Mouse (Mus musculus) liver, embryonic 14.5 days (tissue): ENCODE data around the gene Kcnc3.

Experiments
- CTCF ChIP-seq: IDR thresholded peaks from 2 replicates; pipeline ENCODE4 v1.5.1; 2016; ENCODE audit warnings: antibody characterized with exemption, low read depth, control low read depth
- EP300 ChIP-seq: IDR thresholded peaks from 2 replicates; pipeline ENCODE4 v1.6.1; 2016; ENCODE audit warnings: antibody characterized with exemption, low read depth

DNA sequence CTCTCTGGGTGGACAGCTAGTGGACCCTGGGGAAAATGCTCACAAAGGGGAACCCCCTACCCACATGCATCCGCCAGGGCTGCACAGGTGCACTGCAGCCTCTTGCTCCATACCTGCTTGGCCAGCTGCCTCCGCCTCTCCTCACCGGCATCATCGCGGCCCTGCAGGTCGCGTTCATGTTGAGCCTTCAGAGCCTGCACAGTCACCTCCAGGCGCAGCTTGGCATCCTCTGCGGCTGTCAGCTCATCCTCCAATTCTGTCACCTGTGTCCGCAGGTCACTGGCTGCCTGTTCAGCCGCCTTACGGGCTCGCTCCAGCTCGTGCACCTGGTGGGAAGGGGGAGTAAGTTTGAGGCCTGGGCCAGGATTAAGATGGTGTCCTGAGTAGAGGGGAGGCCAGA is 25.5 kb downstream of the Kcnc3 start:
- no peak for TF ChIP-seq EP300
- no peak for TF ChIP-seq CTCF
